Mouse (Mus musculus) urinary bladder, postnatal 4 days (tissue): ENCODE results near the gene Man2a1.

Source experiments
- DNase-seq, 2 experiments: peaks; one replicate each; pipeline ENCODE4 v3.0.0; 2021 to 2022; ENCODE audit warnings: low spot score in 2 of 2

Gene Man2a1

GRCm38 (mm10) chr17:64703649-64704230 lies 103.2 kb downstream of the Man2a1 start:
- DNase-seq = no peak

- no peak for DNase-seq
Measured at GRCm38 (mm10) chr17:64707529-64707928, 107.0 kb downstream of the Man2a1 start.

GRCm38 (mm10) chr17:64716318-64716717 lies 115.8 kb downstream of the Man2a1 start:
- DNase-seq = no peak

GRCm38 (mm10) chr17:64719760-64720159 lies 119.2 kb downstream of the Man2a1 start:
- no peak for DNase-seq

- no peak for DNase-seq
Measured at GRCm38 (mm10) chr17:64721112-64721511, 120.6 kb downstream of the Man2a1 start.

GRCm38 (mm10) chr17:64723162-64723561 lies 122.6 kb downstream of the Man2a1 start:
- DNase-seq = no peak

- no peak for DNase-seq
Measured at GRCm38 (mm10) chr17:64725214-64725613, 124.7 kb downstream of the Man2a1 start.

- DNase-seq = no peak
Measured at GRCm38 (mm10) chr17:64726032-64726431, 125.5 kb downstream of the Man2a1 start.

GRCm38 (mm10) chr17:64735492-64735891 lies 135.0 kb downstream of the Man2a1 start:
- DNase-seq = no peak

- DNase-seq = no peak
Measured at GRCm38 (mm10) chr17:64737918-64738317, 137.4 kb downstream of the Man2a1 start.

- DNase-seq = no peak
Measured at GRCm38 (mm10) chr17:64739129-64739528, 138.6 kb downstream of the Man2a1 start.

GRCm38 (mm10) chr17:64742715-64743605 lies 142.4 kb downstream of the Man2a1 start:
- no peak for DNase-seq

- DNase-seq = no peak
Measured at GRCm38 (mm10) chr17:64743606-64744300, 143.2 kb downstream of the Man2a1 start.

- no peak for DNase-seq
Measured at GRCm38 (mm10) chr17:64746637-64747225, 146.2 kb downstream of the Man2a1 start.

- DNase-seq = no peak
Measured at GRCm38 (mm10) chr17:64747461-64747860, 146.9 kb downstream of the Man2a1 start.

- DNase-seq = no peak
Measured at GRCm38 (mm10) chr17:64748131-64748530, 147.6 kb downstream of the Man2a1 start.

- DNase-seq = no peak
Measured at GRCm38 (mm10) chr17:64749146-64749545, 148.6 kb downstream of the Man2a1 start.

- no peak for DNase-seq
Measured at GRCm38 (mm10) chr17:64751249-64751648, 150.7 kb downstream of the Man2a1 start.

- no peak for DNase-seq
Measured at GRCm38 (mm10) chr17:64752126-64753019, 151.8 kb downstream of the Man2a1 start.

GRCm38 (mm10) chr17:64753507-64753906 lies 153.0 kb downstream of the Man2a1 start:
- DNase-seq = no peak
